Comparison of ENCODE assay signal across 7 mouse cellular contexts in genomic region chr3:88624324-88624723, GRCm38 (mm10). TPM values are rescaled to one million over a fixed set of nuclear protein-coding genes. Genes with fewer than 3 reads are reported as not detected.
DNase-seq lines count a peak whose midpoint lies in the region; ATAC-seq and TF ChIP-seq lines count a peak whose summit lies in the region.

No protein-coding gene starts in this region.

- H3K9me3 ChIP-seq in E14TG2a.4 (ENCODE audit: low read length), result no peaks in the 10 kb centered on the region
- H3K9me3 ChIP-seq in embryonic facial prominence, embryonic 15.5 days (replicated peaks), result no peaks in the 10 kb centered on the region
- H3K9me3 ChIP-seq in limb, embryonic 10.5 days (replicated peaks), result no peaks in the 10 kb centered on the region

- 36% methylated on average over 4 of the region's 4 CpGs for WGBS in embryonic facial prominence, embryonic 15.5 days
- WGBS in limb, embryonic 10.5 days, result 38% methylated on average over 4 of the region's 4 CpGs

- peaks cover 91% of the 10 kb centered on the region for H3K4me1 ChIP-seq in E14TG2a.4 (replicated peaks; ENCODE audit: low read depth, low read length)
- H3K4me1 ChIP-seq in embryonic facial prominence, embryonic 15.5 days, result peaks cover 62% of the 10 kb centered on the region
- peaks cover 62% of the 10 kb centered on the region for H3K4me1 ChIP-seq in limb, embryonic 10.5 days

- peak overlapping the region; percentile 80 for H3K4me2 ChIP-seq in embryonic facial prominence, embryonic 15.5 days (replicated peaks)

- ATAC-seq in embryonic facial prominence, embryonic 15.5 days (ENCODE audit: insufficient number of reproducible peaks, low FRiP score, low TSS enrichment, low read depth), result no peak
- no peak for ATAC-seq in granulocyte monocyte progenitor cell, adult 5-6 weeks (replicated peaks; ENCODE audit: poor library complexity, severe bottlenecking)

- H3K9ac ChIP-seq in embryonic facial prominence, embryonic 15.5 days, result peak overlapping the region; percentile 47; the same call in 1 of the 2 replicates

- H3K36me3 ChIP-seq in E14TG2a.4 (ENCODE audit: insufficient read depth, low read length), result peaks cover 49% of the 10 kb centered on the region
- peaks cover 5% of the 10 kb centered on the region; the same call in 1 of the 2 replicates for H3K36me3 ChIP-seq in embryonic facial prominence, embryonic 15.5 days
- H3K36me3 ChIP-seq in limb, embryonic 10.5 days, result peaks cover 51% of the 10 kb centered on the region

- no peak for TF ChIP-seq CTCF in E14TG2a.4 (conservative IDR thresholded peaks at IDR 0.05; ENCODE audit: low read length)

- H3K27ac ChIP-seq in embryonic facial prominence, embryonic 15.5 days (replicated peaks), result peak overlapping the region; percentile 97
- H3K27ac ChIP-seq in limb, embryonic 10.5 days, result peak overlapping the region; percentile 99

- no peaks in the 10 kb centered on the region for H3K27me3 ChIP-seq in E14TG2a.4 (ENCODE audit: insufficient read depth, low read length)
- H3K27me3 ChIP-seq in embryonic facial prominence, embryonic 15.5 days, result no peaks in the 10 kb centered on the region
- H3K27me3 ChIP-seq in limb, embryonic 10.5 days (ENCODE audit: low read depth, poor library complexity, severe bottlenecking), result no peaks in the 10 kb centered on the region

- peak overlapping the region; percentile 89 for H3K4me3 ChIP-seq in E14TG2a.4 (replicated peaks; ENCODE audit: low read length)
- peak overlapping the region; percentile 89 for H3K4me3 ChIP-seq in embryonic facial prominence, embryonic 15.5 days (replicated peaks)
- peak overlapping the region; percentile 91 for H3K4me3 ChIP-seq in limb, embryonic 10.5 days

- DNase-seq in 3T3-L1 (ENCODE audit: low read depth, low spot score), result peak; percentile 31
- DNase-seq in limb, embryonic 10.5 days (ENCODE audit: low spot score), result no peak
- peak; percentile 55 for DNase-seq in retina, postnatal 1 day
- no peak for DNase-seq in thymus, adult 18-20 months

RNA-seq across cellular contexts. Expression of gene Arhgef2, which starts 18.6 kb away (rescaled TPM):
- 96.6 and 97.9 TPM in 2 replicates for polyA plus RNA-seq in embryonic facial prominence, embryonic 15.5 days (2015; fragmentation: Nextera tagmentation; extraction: Ambion mirVana)
- polyA plus RNA-seq in limb, embryonic 10.5 days (2016; fragmentation: Nextera tagmentation; extraction: Ambion mirVana), result 103 and 119 TPM in 2 replicates
- total RNA-seq in granulocyte monocyte progenitor cell, adult 5-6 weeks (2014; fragmentation: Nextera tagmentation), result 125 and 137 TPM in 2 replicates
- 59.1 and 73.5 TPM in 2 replicates for total RNA-seq in granulocyte monocyte progenitor cell, adult 5-6 weeks (2017)

RNA-seq across cellular contexts. Expression of gene Rxfp4, which starts 28.6 kb away (rescaled TPM):
- not detected in 2 replicates for polyA plus RNA-seq in embryonic facial prominence, embryonic 15.5 days (2015; fragmentation: Nextera tagmentation; extraction: Ambion mirVana)
- polyA plus RNA-seq in limb, embryonic 10.5 days (2016; fragmentation: Nextera tagmentation; extraction: Ambion mirVana), result not detected in 2 replicates
- not detected in 2 replicates for total RNA-seq in granulocyte monocyte progenitor cell, adult 5-6 weeks (2014; fragmentation: Nextera tagmentation)
- not detected in 2 replicates for total RNA-seq in granulocyte monocyte progenitor cell, adult 5-6 weeks (2017)

RNA-seq across cellular contexts. Expression of gene Ssr2, which starts 48.6 kb away (rescaled TPM):
- 339 and 341 TPM in 2 replicates for polyA plus RNA-seq in embryonic facial prominence, embryonic 15.5 days (2015; fragmentation: Nextera tagmentation; extraction: Ambion mirVana)
- polyA plus RNA-seq in limb, embryonic 10.5 days (2016; fragmentation: Nextera tagmentation; extraction: Ambion mirVana), result 199 and 202 TPM in 2 replicates
- total RNA-seq in granulocyte monocyte progenitor cell, adult 5-6 weeks (2014; fragmentation: Nextera tagmentation), result 401 and 434 TPM in 2 replicates
- total RNA-seq in granulocyte monocyte progenitor cell, adult 5-6 weeks (2017), result 225 and 243 TPM in 2 replicates

Comparison
In these comparisons a context has a peak if more than half of its experiments do, and no peak if none do; other contexts are left out.
1. DNase-seq: peak in 3T3-L1 (single experiment) and retina, postnatal 1 day (single experiment); none in limb, embryonic 10.5 days (single experiment) and thymus, adult 18-20 months (0 of 2).
2. Peak in every context shown above with its lines, with median percentiles within 50 percentile points of each other: H3K4me3 ChIP-seq.